Mouse (Mus musculus): ENCODE data around the gene Pcsk6. TPM values are rescaled to one million over a fixed set of nuclear protein-coding genes. Genes with fewer than 3 reads are reported as not detected.
"Not testable (repeated sequence)": the region's sequence is repeated elsewhere in the genome, so short reads cannot be mapped to it uniquely, and the experiment has no call there.

Gene Pcsk6
- polyA plus RNA-seq, 1 experiment, result 38.5 TPM

DNA sequence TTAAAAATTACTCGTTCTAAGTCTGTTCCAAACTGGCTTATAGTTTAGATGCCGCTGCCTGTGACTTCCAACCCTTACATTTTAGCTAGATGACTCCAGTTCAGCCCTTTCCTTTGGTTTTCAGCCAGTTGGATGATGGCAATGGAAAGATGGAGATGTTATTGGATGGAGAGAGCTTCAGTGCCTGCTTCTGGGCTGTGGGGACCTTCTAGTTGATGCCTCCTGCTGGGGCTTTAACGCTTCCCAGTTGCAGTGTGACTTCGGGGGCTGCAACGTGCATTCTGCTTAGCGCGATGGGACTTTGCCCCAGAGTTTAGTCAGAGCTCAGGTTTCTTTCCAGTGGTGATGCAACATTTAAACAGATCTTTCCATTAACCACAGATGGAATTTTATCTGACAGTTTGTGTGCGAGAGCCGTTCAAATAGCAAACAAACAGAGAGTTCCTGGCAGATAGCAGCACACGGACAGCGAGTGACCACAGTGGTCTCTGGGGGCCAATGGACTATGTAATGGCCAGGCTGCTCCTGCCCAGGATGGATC, 53.3 kb downstream of the Pcsk6 start:
- H3K27me3 ChIP-seq (ENCODE audit: control insufficient read depth, insufficient read depth, low read length, poor library complexity, severe bottlenecking), result no peaks in the 10 kb centered on the region
- H3K27ac ChIP-seq (ENCODE audit: insufficient read depth, low read length), result no peak overlapping the region
- H3K9ac ChIP-seq (ENCODE audit: low read depth, poor library complexity, severe bottlenecking), result no peak overlapping the region
- H3K9me3 ChIP-seq (replicated peaks; ENCODE audit: control insufficient read depth, insufficient read depth, low read length, poor library complexity, severe bottlenecking), result no peaks in the 10 kb centered on the region
- H3K4me3 ChIP-seq (ENCODE audit: low read depth, low read length), result no peak overlapping the region
- peaks cover 2% of the 10 kb centered on the region for H3K4me1 ChIP-seq (ENCODE audit: control insufficient read depth, insufficient read depth, low read length)
- H3K36me3 ChIP-seq (ENCODE audit: control insufficient read depth, insufficient read depth, low read length, poor library complexity, severe bottlenecking), result no peaks in the 10 kb centered on the region
- TF ChIP-seq CTCF (IDR thresholded peaks at IDR 0.05; ENCODE audit: low read depth, low read length), result no peak

DNA sequence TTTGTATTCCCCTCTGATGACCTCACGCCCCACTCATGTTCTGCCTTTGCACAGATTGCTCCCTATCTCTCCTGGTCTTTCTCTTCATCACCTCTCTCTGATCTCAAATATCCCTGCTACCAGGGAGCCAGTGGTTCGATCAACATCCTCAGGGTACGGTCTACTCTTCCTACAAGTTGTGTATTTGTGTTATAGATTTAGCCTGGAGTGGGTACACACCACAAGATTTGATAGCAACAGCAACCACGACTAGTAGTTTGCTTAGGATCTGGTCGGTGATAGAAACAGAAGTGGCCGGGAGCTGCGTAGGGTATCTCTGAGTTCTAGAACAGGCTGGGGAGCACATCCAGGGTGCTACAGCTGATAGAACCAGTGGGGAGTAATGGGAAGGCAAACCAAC, 54.3 kb downstream of the Pcsk6 start:
- no peaks in the 10 kb centered on the region for H3K36me3 ChIP-seq (ENCODE audit: control insufficient read depth, insufficient read depth, low read length, poor library complexity, severe bottlenecking)
- no peak for TF ChIP-seq POLR2A (IDR thresholded peaks at IDR 0.05; ENCODE audit: insufficient read depth, low read length)
- TF ChIP-seq EP300 (IDR thresholded peaks at IDR 0.05; ENCODE audit: insufficient read depth, low read depth, low read length), result no peak
- TF ChIP-seq CTCF (IDR thresholded peaks at IDR 0.05; ENCODE audit: low read depth, low read length), result no peak
- H3K4me3 ChIP-seq (ENCODE audit: low read depth, low read length), result no peak overlapping the region
- no peak overlapping the region for H3K27ac ChIP-seq (ENCODE audit: insufficient read depth, low read length)
- H3K9ac ChIP-seq (ENCODE audit: low read depth, poor library complexity, severe bottlenecking), result no peak overlapping the region
- H3K27me3 ChIP-seq (ENCODE audit: control insufficient read depth, insufficient read depth, low read length, poor library complexity, severe bottlenecking), result no peaks in the 10 kb centered on the region
- H3K4me1 ChIP-seq (ENCODE audit: control insufficient read depth, insufficient read depth, low read length), result peaks cover 2% of the 10 kb centered on the region
- H3K9me3 ChIP-seq (replicated peaks; ENCODE audit: control insufficient read depth, insufficient read depth, low read length, poor library complexity, severe bottlenecking), result no peaks in the 10 kb centered on the region

DNA sequence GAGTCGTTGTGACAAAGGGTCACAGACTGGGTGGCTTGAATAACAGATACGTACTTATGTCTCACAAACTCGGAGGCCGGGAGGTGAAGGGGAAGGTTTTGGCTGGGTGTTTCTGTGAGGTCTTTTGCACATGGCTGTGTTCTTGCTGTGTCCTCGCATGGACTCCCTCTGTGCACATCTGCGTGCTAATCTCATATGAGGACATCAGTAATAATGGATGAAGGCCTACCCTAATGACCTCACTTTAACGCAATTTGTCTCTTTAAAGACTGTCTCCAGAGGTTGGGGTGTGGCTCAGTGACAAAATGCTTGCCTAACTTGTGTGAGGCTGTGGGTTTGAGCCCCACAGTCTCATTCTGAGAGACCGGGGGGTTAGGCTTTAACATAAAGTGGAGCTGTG, 55.0 kb downstream of the Pcsk6 start:
- H3K27ac ChIP-seq (ENCODE audit: insufficient read depth, low read length), result no peak overlapping the region
- H3K9me3 ChIP-seq (replicated peaks; ENCODE audit: control insufficient read depth, insufficient read depth, low read length, poor library complexity, severe bottlenecking), result no peaks in the 10 kb centered on the region
- TF ChIP-seq CTCF (IDR thresholded peaks at IDR 0.05; ENCODE audit: low read depth, low read length), result no peak
- TF ChIP-seq EP300 (IDR thresholded peaks at IDR 0.05; ENCODE audit: insufficient read depth, low read depth, low read length), result no peak
- TF ChIP-seq POLR2A (IDR thresholded peaks at IDR 0.05; ENCODE audit: insufficient read depth, low read length), result no peak
- no peak overlapping the region for H3K9ac ChIP-seq (ENCODE audit: low read depth, poor library complexity, severe bottlenecking)
- H3K4me3 ChIP-seq (ENCODE audit: low read depth, low read length), result no peak overlapping the region
- H3K4me1 ChIP-seq (ENCODE audit: control insufficient read depth, insufficient read depth, low read length), result peaks cover 2% of the 10 kb centered on the region
- no peaks in the 10 kb centered on the region for H3K27me3 ChIP-seq (ENCODE audit: control insufficient read depth, insufficient read depth, low read length, poor library complexity, severe bottlenecking)
- H3K36me3 ChIP-seq (ENCODE audit: control insufficient read depth, insufficient read depth, low read length, poor library complexity, severe bottlenecking), result no peaks in the 10 kb centered on the region

DNA sequence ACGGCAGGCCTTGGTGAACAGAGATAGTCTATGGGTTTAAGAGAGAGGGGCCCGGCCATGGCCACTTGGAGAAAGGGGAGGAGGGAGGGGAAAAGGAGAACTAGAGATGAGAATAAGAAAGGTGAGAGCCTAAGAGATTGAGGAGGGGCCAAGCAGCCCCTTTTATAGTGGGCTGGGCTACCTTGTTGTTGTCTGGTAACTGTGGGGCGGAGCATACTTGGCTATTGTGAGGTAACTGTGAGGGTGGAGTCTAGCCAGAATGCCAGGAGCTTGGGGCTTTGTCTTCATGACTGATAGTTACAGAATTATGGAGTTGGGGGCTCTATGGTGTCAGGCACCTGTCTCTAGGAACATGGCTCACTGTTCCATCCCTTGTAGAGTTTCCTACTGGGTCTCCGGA, 56.9 kb downstream of the Pcsk6 start:
- no peaks in the 10 kb centered on the region for H3K27me3 ChIP-seq (ENCODE audit: control insufficient read depth, insufficient read depth, low read length, poor library complexity, severe bottlenecking)
- no peaks in the 10 kb centered on the region for H3K36me3 ChIP-seq (ENCODE audit: control insufficient read depth, insufficient read depth, low read length, poor library complexity, severe bottlenecking)
- H3K4me3 ChIP-seq (ENCODE audit: low read depth, low read length), result no peak overlapping the region
- H3K9me3 ChIP-seq (replicated peaks; ENCODE audit: control insufficient read depth, insufficient read depth, low read length, poor library complexity, severe bottlenecking), result peaks cover 3% of the 10 kb centered on the region; the same call in 1 of the 2 replicates
- no peak for TF ChIP-seq EP300 (IDR thresholded peaks at IDR 0.05; ENCODE audit: insufficient read depth, low read depth, low read length)
- TF ChIP-seq POLR2A (IDR thresholded peaks at IDR 0.05; ENCODE audit: insufficient read depth, low read length), result no peak
- TF ChIP-seq CTCF (IDR thresholded peaks at IDR 0.05; ENCODE audit: low read depth, low read length), result no peak
- H3K4me1 ChIP-seq (ENCODE audit: control insufficient read depth, insufficient read depth, low read length), result peaks cover 2% of the 10 kb centered on the region
- no peak overlapping the region for H3K9ac ChIP-seq (ENCODE audit: low read depth, poor library complexity, severe bottlenecking)
- no peak overlapping the region for H3K27ac ChIP-seq (ENCODE audit: insufficient read depth, low read length)

DNA sequence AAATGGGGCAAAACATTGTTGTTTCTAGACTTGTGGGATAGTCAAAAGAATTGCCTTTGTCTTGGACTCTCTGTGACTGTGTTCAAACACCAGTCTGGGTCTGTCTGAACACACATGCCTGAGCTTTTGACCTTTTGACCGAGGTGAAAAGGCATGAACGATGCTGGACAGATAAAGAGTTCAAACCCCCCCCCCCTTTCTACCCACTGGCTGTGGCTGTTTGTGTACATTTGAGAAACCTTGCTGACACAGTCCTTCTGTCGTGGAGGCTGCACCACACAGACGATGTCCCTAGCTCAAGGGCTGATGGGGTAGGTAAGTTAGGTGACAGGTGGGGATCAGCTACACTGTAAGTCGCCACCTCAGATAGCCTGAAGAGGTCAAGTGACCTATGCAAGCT, 67.9 kb downstream of the Pcsk6 start:
- Histone ChIP-seq H3K27me3 (ENCODE audit: control insufficient read depth, insufficient read depth, low read length, poor library complexity, severe bottlenecking) (no peaks in the 10 kb centered on the region), H3K36me3 (ENCODE audit: control insufficient read depth, insufficient read depth, low read length, poor library complexity, severe bottlenecking) (peaks cover 6% of the 10 kb centered on the region), H3K9ac (ENCODE audit: low read depth, poor library complexity, severe bottlenecking) (no peak overlapping the region), H3K9me3 (replicated peaks; ENCODE audit: control insufficient read depth, insufficient read depth, low read length, poor library complexity, severe bottlenecking) (no peaks in the 10 kb centered on the region), H3K4me1 (ENCODE audit: control insufficient read depth, insufficient read depth, low read length) (peaks cover 5% of the 10 kb centered on the region), H3K4me3 (ENCODE audit: low read depth, low read length) (no peak overlapping the region), H3K27ac (ENCODE audit: insufficient read depth, low read length) (no peak overlapping the region)
- TF ChIP-seq POLR2A (IDR thresholded peaks at IDR 0.05; ENCODE audit: insufficient read depth, low read length) (no peak), CTCF (IDR thresholded peaks at IDR 0.05; ENCODE audit: low read depth, low read length) (no peak), EP300 (IDR thresholded peaks at IDR 0.05; ENCODE audit: insufficient read depth, low read depth, low read length) (no peak)

DNA sequence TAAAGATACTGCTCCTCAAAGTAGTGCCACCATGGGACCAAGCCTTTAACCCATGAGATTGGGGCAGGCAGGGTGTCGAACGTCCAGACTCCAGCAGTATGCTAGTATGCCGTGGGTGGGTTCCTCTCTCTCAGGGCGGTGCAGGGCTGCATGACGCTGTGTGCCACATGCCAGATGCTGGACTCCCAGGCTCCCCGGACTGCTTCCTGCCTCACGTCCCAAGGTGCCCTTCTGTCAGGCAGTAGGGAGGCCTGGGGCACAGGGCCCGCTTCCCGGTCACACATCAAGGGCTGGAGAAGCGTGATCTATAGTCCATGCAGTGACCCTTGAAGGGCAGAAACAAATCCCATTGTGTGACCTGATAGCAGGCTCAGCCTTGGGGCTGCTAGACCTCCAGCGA, 68.9 kb downstream of the Pcsk6 start:
- H3K4me3 ChIP-seq (ENCODE audit: low read depth, low read length), result no peak overlapping the region
- H3K4me1 ChIP-seq (ENCODE audit: control insufficient read depth, insufficient read depth, low read length), result peaks cover 5% of the 10 kb centered on the region
- no peak overlapping the region for H3K9ac ChIP-seq (ENCODE audit: low read depth, poor library complexity, severe bottlenecking)
- H3K9me3 ChIP-seq (replicated peaks; ENCODE audit: control insufficient read depth, insufficient read depth, low read length, poor library complexity, severe bottlenecking), result no peaks in the 10 kb centered on the region
- peaks cover 6% of the 10 kb centered on the region for H3K36me3 ChIP-seq (ENCODE audit: control insufficient read depth, insufficient read depth, low read length, poor library complexity, severe bottlenecking)
- TF ChIP-seq CTCF (IDR thresholded peaks at IDR 0.05; ENCODE audit: low read depth, low read length), result no peak
- TF ChIP-seq EP300 (IDR thresholded peaks at IDR 0.05; ENCODE audit: insufficient read depth, low read depth, low read length), result no peak
- no peak for TF ChIP-seq POLR2A (IDR thresholded peaks at IDR 0.05; ENCODE audit: insufficient read depth, low read length)
- no peaks in the 10 kb centered on the region for H3K27me3 ChIP-seq (ENCODE audit: control insufficient read depth, insufficient read depth, low read length, poor library complexity, severe bottlenecking)
- no peak overlapping the region for H3K27ac ChIP-seq (ENCODE audit: insufficient read depth, low read length)

DNA sequence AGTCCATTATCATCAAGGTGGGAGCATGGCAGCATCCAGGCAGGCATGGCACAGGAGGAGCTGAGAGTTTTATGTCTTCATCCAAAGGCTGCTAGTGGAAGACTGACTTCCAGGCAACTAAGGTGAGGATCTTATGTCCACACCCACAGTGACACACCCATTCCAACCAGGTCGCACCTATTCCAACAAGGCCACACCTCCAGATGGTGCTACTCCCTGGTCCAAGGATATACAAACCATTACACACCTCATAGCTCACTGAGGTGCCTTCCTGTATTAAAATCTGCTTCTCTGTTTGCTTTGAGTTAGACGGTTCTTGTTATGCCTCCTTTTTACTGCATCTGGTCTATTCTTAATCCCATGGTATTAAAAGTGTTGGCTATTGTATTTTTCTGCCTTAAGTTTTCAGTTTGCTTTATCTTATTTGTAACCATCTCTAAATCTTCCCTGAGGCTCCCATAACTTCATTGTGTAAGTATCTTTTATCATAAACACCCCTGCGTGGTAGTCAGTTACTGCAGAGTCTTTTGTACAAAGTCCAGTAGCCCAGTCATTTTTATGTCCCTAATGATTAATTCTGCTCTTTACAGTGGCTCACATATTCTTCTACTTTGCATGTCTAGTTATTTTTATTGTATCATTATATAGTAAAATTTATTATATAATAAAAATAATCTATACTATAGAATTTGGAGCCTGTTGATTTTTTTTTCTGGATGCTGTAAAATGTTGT, 72.9 kb downstream of the Pcsk6 start:
- H3K4me1 ChIP-seq (ENCODE audit: control insufficient read depth, insufficient read depth, low read length); H3K4me3 ChIP-seq (ENCODE audit: low read depth, low read length); H3K9ac ChIP-seq (ENCODE audit: low read depth, poor library complexity, severe bottlenecking); H3K27ac ChIP-seq (ENCODE audit: insufficient read depth, low read length); H3K27me3 ChIP-seq (ENCODE audit: control insufficient read depth, insufficient read depth, low read length, poor library complexity, severe bottlenecking); H3K9me3 ChIP-seq (replicated peaks; ENCODE audit: control insufficient read depth, insufficient read depth, low read length, poor library complexity, severe bottlenecking); H3K36me3 ChIP-seq (ENCODE audit: control insufficient read depth, insufficient read depth, low read length, poor library complexity, severe bottlenecking): not testable (repeated sequence)

Data from ES-Bruce4 (cell line).